Mouse (Mus musculus) layer of hippocampus, adult 8-10 months (tissue): ENCODE data around the gene Prps1l1. TPM values are rescaled to one million over a fixed set of nuclear protein-coding genes. Genes with fewer than 3 reads are reported as not detected.

Experiments
- DNase-seq, 2 experiments: peaks; one replicate each; pipeline ENCODE4 v3.0.0; 2022; ENCODE audit warnings: low spot score in 2 of 2
- total RNA-seq, 4 experiments: library from RNA; stranded (reverse); gene quantifications; 2 replicates each; pipeline ENCODE4 v1.2.4; 2022

The Prps1l1 gene
- total RNA-seq: not detected

DNA sequence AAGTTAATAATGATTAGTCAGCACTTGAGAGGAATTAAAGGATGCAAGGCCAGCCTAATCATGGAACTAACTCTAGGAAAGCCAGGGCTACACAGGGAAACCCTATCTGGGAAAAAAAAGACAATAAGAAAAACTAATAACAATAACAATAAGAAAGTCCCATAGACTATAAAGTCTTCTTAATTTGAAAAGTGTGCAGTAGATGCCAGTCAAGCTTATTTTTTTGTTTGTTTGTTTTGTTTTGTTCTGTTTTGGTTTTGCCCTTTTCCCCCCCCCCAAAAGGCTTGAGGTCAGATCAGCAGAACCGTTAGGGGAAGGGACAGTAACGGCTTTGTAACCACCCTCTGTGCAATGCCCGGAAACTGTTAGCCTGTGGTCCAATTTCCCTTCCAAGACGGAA lies at the start of gene Prps1l1:
Prps1l1 (plus strand) TSS at position 301 of the 400 bp plus-strand sequence.
- no peak for DNase-seq

DNA sequence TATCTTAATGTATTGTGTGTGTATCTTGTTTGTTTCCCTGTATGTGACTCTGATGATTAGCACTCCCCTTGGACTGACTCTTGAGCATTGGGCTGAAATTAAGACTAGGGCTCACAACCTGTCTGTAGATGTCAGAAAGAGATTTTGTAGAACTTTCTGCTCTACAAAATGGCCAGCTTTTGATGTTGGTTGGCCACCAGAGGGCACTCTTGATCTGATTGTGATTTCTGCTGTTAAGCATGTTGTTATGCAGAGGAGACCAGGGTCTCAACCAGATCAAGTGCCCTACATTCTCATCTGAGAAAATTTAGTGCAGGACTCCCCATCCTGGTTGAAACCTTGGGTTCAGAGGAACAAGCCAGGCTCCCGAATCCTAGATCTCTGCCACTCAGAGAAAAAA lies 46.6 kb upstream of the Prps1l1 start:
- no peak for DNase-seq

DNA sequence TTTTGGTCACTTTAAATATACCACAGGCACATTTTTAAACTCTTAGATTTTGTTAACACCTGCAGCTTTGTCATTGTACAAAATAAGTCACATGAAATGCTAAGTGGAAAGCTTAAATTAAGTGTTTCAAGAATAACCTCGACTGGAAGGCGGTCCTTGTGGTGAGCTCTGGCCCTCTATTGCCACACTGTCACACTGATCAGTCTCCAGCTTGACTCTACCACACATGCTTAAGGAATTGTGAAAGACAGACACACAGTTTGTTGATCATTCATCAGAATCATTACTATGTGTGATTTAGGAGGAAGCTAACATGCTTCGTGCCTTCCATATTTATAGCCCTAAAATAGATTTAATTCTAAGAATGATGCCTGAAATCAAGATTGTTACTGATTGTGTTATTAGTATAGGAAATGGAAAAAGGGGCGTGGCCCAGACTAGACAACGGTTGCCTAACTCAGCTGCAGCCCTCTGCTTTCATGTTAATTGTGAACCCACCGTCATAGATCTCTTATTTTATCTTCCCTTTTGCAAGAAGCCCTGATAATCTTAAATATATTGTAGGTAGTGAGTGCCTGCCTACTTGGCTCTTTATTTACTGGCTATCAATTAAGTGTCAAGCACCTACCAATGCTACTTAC lies 35.4 kb upstream of the Prps1l1 start:
- no peak for DNase-seq

DNA sequence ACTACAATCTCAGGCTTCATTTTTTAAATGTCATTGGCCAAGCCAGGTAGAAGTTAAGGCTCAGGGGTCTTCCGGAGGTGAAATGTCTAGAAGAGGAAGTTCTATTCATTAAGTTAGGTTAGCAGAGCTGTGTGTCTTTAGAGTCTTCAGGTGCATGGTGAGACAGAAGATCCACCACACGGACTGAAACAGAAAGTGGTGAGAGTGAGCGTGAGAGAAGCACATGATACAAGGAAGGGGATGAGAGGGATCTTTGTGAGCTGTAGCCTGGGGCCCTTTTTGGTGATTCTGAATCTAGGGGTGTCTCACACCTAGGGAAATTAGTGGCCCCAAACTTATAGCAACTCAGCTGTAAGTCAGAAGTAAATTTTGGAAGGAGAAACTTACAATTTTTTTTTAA lies 8.6 kb upstream of the Prps1l1 start:
- no peak for DNase-seq

DNA sequence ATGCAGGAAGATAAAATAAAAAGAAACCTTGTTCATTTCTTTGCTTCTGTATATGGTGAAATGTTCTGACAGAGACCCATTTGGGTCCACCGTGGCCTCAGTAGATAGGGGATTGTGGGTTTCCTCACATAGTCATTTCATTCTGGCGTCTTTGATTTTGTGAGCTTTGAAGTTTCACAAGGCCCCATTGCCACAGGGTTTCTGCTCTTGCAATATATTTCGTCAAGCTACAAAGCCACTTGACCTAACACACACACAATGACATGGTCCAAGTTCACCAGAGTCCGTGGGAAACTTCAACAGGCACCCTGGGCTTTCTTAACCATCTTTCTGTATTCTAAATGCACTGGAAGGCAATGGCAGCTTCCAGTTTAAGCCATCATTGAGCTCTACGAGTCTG lies 1.3 kb downstream of the Prps1l1 start:
- no peak for DNase-seq

DNA sequence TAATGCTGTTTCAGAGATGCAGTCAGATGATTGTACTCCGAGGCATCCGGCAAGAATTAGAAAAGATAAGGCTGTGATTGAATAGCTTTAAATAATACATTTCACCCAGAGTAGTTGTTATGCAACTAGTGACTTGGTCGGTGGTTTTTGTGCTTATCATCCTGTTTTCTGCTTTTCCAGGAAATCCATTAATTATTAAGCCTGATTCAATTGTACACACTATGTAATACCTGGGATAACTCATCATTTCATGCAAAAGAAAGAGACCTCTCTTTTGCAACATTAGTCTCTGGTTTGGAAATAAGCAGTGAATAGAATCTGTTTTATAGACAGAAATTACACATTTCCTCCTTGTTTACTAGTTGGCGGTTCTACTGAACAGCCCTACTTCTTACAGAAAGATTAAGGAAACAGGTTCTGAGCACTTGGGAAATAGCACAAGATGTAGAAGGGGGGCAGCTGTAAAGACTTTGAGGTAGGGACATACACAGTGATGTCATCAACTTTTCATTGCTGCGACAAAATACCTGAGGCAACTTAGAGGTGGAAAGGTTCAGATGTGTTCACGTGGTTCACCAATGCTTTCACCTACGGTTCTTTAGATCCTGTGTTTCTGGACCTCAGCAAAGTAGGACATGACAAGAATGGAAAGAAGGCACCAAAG lies 5.1 kb downstream of the Prps1l1 start:
- no peak for DNase-seq

DNA sequence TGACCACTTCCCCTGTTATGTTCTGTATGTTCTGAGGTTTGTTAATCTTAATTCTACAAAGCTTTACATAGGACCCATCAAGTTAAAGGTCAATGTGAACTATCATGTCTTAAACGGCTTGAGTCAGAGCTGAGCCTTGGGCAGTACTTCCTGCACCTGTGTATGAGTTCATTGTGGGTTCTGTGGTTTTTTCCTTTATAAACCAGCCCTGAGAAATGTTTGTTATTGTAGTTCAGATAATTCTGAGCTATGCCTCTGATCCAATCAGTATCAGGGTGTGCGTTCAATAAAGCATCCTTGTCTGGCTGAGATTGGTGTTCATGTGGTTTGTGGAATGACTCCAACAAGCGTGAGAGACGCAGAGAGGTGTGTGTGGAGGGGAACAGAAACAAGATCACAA lies 5.8 kb downstream of the Prps1l1 start:
- DNase-seq: no peak

DNA sequence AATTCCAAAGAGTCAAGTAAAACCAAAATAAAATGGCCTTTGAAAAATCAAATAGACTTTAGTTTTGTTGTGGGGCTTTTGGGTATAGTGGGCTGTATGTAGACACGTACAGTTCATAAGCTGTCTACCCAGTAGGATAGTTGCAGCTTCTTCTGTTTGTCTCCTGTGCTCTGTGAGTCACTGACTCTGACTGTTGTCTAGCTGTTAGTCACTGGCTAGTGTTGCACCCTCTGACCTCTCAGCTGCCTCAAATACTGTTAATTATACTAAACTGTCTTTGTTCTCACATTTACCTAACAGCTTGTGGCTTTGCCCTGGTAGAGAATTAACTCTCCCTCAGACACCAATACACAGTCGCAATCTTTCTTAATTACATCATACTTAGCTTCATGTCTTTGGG lies 7.3 kb downstream of the Prps1l1 start:
- DNase-seq: no peak

DNA sequence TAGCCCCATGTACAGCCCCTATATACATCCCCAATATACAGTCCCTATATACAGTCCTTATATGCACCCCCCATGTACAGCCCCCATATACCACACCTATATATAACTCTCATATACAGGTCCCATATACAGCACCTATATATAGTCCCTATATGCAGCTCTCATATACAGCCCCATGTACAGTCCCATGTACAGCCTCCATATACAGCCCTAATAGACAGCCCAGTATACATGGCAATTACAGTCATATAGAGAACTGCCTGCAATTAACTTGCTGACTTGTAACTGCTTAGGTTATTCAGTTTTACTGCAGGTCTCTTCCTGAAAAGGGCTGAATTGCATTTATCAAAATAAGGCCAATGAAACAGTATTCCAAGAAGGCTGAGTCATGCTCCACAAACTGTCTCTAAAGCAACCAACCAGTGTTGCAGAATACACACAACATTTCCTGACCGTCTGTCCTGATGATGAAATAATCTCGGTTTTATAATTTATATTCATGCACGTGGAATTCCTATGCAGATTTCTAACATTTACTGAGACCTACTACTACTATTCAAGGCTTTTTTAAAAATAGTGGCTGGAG lies 13.1 kb downstream of the Prps1l1 start:
- no peak for DNase-seq

DNA sequence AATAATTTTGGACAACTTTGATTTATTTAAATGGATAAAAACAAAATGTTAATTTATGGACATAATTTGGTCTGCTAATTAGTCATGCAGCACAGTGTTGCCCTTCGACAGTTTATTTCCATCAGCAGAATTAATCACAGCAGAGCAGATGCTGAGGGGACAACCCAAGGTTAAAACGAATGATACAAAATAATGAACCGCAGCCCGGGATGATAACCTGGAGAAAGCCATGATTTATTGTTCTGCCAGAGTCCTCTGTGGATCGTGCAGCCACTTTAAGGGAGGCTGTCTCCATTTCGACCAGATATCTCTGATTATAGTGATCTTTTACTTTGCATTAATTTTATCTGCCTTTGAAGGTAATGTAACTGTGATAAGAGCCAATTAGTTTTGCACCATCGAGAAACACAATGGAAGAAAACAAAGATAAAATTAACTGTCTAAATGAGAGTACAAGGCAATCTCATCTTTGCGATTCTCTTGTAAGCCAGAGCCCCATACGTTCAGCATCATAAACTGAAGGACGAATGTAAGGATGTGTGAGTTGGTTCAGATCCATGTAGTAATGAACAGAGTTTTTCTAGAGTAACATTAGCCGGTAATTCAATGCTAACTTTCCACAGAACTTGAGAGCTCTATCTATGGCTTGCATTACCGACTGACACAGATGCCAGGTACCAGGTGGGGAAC lies 14.4 kb downstream of the Prps1l1 start:
- DNase-seq: no peak

DNA sequence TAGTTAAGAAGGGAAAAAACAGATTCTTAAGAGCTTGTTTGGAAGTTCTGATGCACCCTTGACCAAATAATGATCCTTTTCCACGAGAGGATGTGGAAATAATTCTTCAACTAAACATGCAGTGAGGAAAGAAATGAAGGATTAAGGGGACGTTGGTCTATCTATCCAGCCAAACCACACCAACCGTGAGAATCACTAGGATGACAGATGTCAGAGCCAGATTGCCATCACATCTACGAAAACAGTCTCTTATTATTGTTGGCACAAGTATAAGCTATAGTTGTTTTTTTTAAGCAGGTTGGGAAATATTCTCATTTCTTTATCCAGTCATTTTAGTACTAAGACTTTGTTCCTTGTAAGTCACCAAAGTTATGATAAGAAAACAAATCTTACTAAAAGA lies 15.8 kb downstream of the Prps1l1 start:
- DNase-seq: no peak

DNA sequence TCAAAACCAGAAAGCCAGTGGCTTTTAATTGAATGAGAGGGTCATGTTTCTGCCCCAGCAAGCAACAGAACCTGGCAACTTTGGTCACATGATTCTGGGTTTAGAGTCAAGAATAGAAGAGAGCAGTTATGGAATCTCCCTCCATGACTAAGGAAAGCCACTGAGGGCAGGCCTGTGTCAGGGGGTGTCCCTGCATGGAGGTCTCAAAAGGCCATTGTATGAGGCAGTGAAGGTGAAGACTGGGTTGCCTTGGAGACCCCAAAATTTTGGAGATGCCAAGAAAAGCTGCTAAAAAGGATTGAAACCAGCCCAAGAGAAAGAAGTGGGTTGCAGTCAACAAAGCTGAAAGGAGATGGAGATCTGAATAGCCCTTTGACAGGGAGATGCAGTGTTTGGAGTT lies 21.2 kb downstream of the Prps1l1 start:
- no peak for DNase-seq

DNA sequence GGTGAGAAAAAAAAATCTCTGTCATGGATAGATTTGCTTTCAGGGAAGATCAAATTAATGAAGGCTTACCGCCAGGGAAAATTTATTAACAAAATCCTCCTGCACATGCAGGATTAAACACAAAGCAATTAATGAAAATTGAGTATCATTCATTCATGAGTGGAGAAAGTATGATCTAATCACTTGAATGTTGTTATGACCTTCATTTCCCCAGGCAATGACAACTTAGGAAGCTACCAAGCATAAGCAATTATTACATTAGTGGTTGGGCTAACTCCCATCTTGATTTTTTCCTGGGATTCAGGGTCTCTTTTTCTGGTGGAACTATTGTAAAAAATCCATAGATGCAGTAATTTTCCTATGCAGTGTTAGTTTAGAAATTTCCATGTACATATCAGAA lies 23.3 kb downstream of the Prps1l1 start:
- no peak for DNase-seq

DNA sequence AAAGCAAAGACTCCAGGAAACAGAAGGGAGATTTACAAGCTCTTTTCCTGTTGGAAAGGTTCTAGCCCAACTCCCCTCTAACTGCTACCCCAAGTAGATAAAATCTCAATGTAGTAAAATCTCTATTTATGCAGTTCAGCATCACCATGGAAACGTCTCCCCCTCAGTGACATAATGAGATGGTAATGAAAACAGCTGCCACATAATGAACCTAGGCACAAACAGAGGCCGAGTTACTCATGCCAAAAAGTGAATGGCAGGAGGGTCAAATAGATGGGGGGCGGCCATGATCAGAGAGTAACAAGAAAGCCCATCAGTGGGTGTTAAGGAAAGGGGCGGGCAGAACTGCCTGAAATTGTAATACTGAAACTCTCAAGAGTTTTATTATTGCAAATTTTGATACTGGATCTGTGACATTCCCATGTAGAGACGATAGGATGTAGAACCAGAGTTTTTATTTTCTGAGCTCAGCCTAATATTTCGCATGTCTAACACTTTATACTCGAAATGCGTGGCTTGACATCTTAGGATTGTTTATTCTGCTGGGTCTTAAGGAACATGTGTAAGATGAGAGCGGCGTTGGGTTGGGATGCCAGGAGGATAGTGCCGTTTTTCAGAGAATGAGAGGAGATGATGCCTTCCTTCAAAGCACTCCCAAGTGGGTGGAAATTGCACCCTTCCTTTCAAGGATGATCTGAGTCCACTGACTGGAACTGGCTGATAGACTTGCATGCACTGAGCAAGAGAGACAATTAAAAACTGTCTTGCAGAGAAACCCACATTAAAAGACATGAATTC lies 24.0 kb downstream of the Prps1l1 start:
- peak; percentile 43 to 51 for DNase-seq

DNA sequence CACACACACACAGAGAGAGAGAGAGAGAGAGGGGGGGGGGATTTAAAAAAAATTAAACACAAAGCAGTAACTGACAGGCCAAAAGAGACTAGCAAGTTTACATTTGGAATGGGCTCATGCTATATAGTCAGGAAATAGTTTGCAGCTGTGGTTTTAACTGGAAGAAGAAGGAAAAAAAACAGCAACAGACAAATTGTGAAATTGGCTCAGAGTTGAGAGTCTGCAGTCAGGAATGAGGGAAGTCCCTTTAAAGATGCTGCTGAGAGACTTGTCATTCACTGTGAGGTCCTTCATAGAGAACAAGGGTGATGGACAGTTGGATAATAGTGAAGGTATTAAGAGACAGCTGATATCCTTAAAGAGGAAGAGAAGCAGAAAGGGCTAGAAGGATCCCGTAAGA lies 26.9 kb downstream of the Prps1l1 start:
- DNase-seq: no peak

DNA sequence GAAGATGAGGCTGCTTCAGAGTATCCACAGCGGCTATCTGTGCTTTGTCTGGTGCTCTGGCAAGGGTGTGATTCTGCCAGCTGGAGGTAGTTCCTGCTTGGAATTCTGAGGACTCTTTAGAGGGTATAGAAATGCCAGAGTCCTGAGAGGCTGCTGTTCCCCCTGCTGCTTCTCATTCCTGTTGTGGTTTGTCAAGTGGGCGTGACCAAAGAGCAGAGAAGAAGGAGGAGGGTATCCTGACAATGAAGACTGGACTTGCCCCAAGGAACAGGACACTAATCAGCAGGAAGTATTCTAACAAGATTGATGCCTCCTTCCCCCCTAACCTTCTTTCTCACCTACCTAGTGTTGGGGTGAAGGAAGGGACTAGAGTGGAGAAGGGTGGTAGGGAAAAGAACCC lies 29.4 kb downstream of the Prps1l1 start:
- DNase-seq: no peak

DNA sequence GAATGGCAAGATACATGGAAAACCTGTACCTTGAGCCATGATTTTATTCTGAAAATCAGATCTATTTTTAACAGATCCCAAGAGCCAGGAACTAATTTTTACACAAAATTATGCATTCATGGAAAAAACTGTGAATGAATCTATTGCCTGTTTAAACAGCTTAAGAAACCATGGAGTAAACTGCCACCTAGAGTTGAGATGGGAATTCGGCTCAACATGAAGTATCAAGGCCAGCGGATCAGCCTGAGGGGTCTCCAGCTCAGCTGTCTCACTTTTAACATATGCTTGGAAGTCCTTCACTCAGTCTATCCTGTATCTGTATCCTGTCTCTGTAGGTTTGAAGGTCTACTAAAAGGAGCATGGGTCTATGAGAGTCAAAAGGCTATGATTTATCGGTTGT lies 31.5 kb downstream of the Prps1l1 start:
- no peak for DNase-seq

DNA sequence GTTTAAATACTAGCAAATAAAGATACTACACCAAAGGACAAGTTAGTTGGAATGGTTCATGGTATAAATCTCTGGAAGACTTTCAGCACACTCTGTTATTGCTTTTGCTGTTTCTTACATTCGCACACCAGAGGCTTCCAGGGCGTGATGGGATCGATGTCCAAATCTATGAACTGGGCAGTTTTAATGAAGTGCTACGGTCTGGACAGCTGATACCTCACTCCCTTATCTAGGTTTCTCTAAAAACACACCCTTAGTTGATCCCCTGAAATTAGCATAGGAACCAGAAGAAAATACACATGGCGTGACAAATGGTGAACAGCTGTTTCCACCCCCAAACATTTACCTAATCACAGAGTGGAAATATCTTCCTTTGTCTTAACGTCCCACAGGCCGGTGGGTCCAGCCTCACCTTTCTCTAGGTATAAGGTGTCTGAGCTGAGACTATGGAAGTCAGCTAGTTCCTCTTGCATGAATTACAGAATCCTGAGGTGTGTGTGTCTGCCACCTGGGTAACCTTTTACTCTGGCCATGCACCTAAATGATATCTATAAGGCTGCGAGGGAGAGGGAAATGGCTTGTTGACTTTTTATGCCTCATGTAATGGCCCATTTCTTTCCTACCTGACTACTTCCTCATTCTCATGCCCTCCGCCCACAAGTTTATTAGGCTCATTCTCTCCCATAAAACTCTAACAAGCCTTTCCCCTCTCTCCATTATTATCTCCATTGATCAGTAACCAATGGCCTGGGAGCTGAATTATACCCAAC lies 32.1 kb downstream of the Prps1l1 start:
- no peak for DNase-seq

DNA sequence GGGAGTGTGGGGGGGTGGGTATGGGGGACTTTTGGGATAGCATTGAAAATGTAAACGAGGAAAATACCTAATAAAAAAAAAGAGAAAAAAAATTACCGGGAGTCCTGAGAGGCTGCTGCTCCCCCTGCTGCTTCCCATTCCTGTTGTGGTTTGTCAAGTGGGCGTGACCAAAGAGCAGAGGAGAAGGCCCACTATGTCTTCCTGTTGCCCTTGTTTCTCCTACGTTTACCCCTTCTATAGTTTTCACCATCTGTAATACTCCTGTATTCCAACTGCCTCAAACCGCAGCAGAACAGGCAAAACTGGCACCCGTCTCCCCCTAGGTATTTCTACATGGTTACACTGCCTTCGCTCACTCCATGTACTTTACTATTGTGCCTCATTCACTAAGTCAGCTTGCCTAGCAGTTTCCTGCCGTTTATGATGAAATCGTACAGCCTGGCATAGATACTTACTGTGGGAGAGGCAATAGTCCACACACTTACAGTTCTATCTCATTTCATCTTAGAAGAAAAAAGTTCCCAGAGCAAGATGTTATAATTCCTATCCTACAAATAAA lies 34.2 kb downstream of the Prps1l1 start:
- DNase-seq: no peak

DNA sequence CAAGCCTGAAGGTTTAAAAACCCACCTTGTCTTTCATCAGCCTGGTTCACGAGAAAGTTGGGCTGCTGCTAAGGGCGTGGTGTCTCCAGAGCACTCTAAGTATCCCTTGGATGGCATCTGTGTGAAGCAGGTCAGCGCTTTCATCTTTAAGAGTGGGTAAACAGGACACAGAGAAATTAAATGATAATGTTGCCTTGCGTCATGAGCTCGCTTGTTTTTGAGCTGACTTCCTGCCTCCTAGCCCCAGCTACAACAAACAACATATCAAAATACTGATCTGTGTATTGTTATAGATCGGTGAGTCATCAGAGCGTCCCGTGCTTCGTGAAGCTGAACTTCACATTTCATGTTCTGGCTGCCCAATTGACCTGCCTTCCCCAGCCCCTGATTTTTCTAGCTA lies 36.7 kb downstream of the Prps1l1 start:
- DNase-seq: no peak

DNA sequence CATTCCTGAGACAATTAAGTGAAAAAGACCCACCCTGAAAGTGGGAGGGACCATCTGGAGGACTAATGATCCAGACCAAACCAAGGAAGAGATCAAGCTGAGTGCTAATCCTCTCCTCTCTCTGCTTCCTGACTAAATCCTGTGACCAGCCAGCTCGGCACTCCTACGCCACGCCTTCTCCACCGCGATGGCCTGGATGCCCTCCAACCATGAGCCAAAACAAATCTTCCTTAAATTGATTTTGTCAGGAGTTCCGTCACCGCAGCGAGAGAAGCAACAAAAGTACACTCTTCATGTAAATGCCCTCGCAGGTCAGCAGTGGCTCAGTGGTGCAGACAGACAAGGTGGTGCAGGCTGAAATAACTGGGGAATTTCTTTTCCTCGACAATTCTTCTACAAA lies 37.5 kb downstream of the Prps1l1 start:
- no peak for DNase-seq
